Mouse (Mus musculus): ENCODE results near the gene Flvcr2.

The Flvcr2 gene

DNA sequence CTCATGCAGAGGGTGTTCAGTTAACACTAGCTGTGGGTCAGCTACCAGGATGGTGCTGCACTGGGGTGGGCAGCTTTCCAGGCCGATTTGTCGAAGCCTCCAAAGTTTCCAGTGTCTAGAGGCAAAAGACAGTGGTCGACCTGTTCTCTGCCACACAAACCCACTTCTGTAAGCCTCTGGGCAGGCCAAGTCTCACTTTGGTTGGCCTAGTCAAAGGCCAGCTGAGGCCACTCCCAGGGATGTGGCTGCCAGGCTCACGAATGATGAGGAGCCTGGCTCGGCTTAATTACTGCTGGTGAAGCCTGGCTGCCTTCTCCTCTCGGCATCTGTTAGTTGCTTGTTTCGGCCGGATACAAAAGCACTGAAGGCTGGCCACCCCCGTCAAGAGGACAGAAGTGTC is 53.7 kb downstream of the Flvcr2 start:
- DNase-seq, result no peak

GRCm38 (mm10) chr12:85809726-85810125 is 63.4 kb downstream of the Flvcr2 start:
- DNase-seq, result no peak

DNA sequence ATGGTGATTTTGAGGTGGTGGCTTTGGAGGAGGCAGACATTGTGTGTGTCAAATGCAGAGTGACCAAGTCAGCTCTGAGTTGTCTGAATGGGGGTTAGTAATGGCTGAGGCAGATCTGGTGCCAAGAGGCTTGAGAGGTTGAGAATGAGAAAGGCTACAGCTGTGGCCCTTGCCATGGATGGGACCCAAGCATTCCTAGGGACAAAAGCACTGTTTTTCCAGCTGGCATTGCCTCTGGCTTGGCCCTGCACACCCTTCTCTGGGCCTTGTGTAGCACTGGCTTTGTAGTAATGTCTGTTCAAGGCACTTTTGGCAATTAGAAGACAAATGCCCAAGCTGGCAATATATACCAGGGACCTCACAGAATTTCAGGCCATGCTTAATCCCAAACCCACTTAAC is 64.6 kb downstream of the Flvcr2 start:
- no peak for DNase-seq

DNA sequence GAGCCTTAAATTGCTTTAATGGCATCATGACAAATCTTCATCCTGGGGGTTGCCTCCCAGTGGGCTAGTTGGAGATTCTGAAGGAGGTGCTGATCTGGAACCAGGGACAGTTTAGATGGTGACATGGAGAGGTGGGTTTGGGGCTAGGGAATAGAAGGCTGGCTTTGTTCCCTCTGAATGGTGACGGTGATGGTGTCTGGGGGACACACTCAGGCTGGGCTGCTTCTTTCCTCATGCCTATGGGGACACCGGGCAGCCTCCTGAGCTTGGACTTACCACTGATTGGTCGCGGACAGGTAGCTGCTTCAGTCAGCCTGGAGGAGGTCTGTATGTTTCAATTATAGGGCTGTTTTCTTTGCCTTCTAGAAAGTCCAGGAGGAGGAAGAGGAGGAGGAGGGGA is 65.3 kb downstream of the Flvcr2 start:
- no peak for DNase-seq

GRCm38 (mm10) chr12:85813599-85813998 is 67.3 kb downstream of the Flvcr2 start:
- peak; percentile 76 for DNase-seq

DNA sequence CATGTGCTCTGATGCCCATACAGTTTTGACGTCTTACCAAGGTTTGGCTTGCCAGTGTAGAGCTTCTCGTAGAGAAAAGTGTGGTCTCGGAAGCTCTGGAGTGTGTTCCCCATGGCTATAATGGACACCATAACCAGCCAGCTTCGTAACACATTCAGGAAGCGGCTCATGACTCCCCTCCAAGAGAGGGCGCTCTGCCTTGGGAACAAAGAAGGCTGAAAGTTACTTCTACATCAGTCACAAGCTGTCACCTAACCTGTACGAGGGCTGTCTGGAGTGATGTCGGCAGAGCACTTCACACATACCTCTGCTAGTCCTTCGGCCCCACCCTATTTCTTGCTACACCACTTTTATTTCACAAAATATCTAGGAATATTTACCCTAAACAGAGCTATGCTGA is 75.7 kb downstream of the Flvcr2 start:
- DNase-seq, result no peak

DNA sequence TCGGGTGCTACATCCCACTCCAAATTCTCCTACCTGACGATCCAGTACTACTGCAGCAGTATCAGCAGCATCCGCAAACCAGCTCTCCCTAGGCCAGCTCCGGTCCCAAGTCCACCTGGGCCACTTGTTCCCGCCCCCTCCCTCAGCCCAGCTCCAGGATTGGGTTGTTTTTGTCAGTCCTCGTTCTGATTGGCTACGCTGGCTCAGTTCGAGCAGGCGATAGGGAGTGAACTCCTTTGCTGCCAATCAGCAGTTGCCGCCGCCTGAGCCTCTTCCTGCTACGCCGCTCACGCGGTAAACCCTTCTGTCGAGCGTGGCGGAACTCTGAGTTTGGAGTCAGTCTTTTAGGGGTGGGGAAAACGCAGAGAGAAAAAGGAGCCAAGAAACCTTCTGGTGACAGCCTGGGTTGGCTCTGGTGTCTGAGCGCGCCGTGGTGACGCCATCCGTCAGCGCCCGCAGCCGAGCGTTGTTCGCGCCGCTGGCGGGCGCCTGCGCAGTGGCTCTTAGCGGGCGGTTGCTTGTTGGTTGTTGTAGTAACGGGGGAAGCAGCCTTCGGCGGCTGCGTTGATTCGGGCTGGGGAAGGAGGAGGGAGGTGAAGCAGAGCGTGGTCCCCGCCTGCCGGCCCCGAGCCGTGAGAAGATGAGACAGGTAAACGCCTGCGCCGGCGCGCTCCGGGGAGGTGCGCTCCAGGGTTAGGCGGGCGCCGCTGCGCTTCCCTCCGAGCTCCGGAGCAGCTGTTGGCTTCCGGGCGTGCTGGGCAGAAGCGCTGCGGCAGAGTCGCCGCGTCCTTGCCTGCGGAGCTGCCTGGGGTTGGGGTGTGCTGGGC is 78.3 kb downstream of the Flvcr2 start, which contains the start of the genes Erg28 and Ttll5:
Gene Erg28 (minus strand): TSS at position 113 of the 827 bp plus-strand sequence.
Gene Ttll5 (plus strand): TSS at position 222 of the 827 bp plus-strand sequence.
- peak; percentile 96 for DNase-seq

GRCm38 (mm10) chr12:85825361-85825760 is 79.0 kb downstream of the Flvcr2 start:
- DNase-seq, result no peak

- no peak for DNase-seq
Measured at GRCm38 (mm10) chr12:85825822-85826221, 79.5 kb downstream of the Flvcr2 start.

DNA sequence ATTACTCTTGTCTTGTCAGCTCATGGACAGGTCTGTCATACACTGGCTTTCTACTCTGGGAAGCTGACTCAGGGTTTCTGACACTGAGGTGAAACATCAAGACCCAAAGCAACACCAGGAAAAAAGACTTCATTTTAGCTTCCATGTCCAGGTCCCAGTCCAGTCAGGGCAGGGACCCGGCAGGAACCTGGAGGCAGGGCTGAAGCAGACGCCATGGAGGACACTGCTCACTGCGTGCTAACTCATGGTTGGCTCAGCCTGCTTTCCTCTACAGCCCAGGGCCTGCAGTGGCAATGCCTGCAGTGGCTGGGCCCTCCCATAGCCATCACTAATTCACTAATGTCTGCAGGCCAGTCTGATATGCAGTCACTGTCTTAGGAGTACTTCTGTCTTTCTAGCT is 82.5 kb downstream of the Flvcr2 start:
- no peak for DNase-seq

DNA sequence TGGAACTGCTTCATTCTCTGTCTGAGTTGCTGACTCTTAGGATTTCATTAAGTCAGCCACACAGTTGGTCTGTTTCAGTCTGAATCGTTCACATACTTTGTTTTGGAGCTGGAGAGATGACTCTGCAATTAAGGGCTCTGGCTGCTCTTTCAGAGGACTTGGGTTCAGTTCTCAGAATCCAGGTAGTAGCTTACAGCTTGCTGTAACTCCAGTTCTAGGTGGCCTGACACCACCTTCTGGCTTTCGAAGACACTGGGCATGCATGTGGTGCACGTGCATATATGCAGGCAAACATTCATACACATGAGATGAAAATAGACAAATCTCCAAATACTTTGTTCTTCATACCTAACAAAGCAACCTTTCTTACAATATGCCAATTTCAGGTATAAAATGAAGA is 83.5 kb downstream of the Flvcr2 start:
- DNase-seq, result no peak

DNA sequence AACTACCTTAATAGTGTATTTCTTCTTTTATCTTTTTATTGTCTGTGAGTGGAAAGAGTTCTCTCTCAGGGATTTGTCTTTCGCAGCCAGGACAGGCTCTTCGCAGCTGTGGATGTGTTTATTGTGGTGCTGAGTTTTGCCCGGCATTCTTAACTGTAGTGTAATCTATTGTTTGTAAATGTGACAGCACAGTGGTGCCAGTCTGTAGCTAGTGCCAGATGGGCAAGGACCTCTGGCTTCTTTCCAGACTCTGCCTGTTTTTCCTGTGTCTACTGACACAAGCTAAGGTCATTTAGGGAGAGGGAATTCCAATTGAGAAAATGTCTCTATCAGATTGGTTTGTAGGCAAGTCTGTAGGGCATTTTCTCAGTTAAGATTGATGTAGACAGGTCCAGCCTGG is 84.4 kb downstream of the Flvcr2 start:
- DNase-seq, result no peak

GRCm38 (mm10) chr12:85834543-85834942 is 88.2 kb downstream of the Flvcr2 start:
- no peak for DNase-seq

GRCm38 (mm10) chr12:85837765-85838164 is 91.4 kb downstream of the Flvcr2 start:
- DNase-seq, result no peak

DNA sequence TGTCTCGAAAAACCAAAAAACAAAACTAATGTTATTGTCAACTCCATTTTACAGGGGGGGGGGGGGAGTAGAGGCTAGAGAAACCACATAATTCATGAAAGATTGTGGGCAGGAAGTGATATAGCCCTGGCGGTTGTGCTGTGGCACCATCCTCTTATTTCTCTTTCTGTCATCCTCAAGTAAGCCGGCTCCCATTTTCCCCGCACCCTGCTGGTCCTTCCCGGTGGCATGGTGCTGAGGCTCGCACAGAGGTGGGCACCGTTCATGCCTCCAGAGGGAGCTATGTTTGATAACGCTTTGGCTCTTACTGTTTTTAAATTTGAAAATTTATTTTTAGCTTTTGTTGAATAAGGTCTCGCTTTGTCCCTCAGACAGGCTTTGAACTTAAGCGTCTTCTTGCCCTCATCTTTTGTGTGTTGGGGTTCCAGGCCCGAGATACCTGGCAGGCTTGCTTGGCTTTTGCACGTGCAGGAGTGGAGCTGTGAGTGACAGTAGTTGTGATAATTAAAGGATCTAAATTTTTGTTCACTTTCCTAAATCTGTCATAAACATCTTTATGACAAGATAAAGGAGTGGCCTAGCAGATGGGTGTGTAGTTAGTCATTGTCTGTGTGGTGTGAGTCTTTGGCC is 93.1 kb downstream of the Flvcr2 start:
- DNase-seq, result no peak

- DNase-seq, result peak; percentile 61
Measured at GRCm38 (mm10) chr12:85848164-85848958, 102.0 kb downstream of the Flvcr2 start.

GRCm38 (mm10) chr12:85850661-85851060 is 104.3 kb downstream of the Flvcr2 start:
- no peak for DNase-seq

DNA sequence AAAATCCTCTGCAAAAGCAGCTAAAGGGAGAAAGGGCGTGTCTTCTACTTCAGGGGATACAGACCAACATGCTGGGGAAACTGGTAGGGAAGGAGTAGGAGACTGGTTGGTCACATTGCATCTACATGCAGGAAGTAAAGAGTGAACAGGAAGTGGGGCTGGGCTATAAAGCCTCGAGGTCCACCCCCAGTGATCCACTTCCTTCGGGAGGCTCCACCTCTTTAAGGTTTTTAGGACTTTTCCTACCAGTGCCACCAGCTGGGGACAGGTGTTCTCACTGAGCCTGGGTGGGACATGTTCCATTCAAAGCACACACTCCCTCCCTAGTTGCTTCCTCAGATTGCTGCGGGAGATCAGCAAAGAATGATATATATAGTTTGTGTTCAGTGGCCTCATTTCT is 107.5 kb downstream of the Flvcr2 start:
- DNase-seq, result no peak

DNA sequence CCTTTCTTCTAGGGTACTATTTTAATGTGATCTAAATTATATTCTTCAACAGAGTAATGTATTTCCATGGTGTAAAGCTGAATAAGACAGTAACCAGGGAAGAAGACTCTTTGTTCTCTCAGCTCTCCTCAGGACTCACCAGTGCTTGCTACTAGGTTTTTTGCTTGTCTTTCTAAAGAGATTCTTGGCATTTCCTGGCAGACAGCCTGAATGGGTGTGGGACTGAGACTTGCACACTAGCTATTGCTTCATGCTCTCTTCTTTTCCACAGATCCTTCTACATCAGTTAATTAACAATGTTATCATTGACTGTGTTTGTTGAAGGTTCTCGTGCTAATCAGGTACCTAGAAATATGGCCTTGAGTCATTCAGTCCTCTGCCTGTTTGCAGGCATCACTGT is 107.9 kb downstream of the Flvcr2 start:
- DNase-seq, result peak; percentile 22

DNA sequence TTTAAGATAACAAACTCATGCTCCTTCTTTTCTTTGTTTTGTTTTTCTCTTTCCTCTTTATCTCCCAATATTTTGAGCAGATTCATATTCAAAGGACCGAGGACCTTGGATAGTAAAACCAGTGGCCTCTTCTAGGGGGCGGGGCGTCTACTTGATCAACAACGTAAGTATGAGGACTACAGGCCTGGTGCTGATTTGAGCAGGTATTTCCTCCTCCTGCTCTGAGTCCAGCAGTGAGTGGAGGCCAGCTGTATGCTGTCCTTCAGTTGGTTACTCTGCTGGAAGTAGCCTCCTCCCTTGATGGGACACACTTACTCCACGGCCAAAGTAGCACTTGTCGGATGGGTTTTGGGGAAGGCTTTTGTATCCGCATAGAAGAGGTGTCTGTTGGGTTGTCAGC is 111.0 kb downstream of the Flvcr2 start:
- DNase-seq, result no peak

DNA sequence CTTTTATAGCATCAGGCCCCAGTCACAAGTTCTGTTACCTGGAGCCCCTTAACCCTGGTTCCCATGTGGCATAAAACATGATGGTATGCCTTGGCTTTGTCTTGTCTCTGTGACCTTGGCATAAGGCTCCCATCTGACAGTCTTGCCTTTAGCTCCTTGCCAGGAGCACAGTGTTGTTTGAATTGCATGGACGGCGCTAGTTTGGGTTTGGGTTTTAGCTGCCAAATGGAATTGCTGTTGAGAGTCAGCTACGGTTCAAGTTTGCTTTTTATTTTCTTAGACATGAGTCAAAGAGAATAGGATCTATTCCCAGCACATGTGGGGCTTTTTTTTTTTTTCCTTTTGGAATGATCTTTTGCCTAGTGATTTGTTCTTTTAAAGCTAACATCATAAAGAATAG is 112.8 kb downstream of the Flvcr2 start:
- DNase-seq, result no peak

DNA sequence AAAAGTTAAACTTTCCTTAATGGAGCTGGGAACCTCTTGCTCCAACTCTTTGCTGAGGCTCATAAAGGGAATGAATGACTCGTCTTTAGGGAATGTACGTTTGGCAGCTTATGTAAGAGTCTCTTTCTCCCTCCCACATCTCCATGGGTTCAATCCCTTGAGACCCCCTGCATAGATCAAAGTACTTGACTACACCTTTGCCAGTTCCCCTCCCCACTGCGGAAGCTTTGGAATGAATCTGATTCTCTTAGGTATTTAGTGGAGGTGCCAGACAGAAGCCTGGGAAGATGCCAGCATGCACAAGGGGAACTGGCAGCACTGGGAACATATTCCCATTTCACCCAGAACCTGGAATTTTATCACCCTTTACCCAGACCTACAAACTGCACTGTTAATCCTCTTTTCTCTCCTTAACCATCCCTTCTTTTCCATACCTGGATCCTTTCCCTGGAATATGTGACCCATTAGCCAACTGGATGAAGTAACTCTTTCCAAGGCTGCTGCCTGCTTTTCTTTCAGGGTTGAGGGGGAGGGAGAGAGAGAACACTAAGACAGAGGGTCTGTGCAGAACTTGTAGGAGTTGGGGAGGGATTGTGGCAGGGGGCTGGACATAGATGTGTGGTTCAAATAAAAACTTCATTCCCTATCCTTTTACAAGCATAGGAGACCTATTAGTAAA is 113.3 kb downstream of the Flvcr2 start:
- no peak for DNase-seq

DNA sequence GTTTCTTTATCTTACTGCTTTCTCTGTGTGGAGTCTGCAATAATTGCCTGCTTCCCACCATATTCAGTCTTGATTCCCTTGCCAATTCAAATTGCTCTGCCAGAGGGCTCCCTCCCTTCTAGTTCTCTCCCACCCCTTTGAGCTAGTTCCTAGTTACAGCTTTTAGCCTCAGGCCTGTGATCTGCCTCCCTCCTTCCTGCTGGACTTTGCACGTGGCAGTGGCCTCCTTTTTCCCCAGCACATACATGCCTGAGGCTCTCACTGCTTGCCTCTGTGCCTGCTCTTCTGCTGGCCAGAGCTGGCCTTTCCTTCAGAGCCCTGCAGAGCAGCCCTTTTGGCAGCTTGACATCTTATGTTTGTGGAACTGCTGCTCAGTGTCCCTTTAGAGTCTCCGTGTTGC is 116.2 kb downstream of the Flvcr2 start:
- peak; percentile 46 for DNase-seq

Measured in kidney, postnatal 10 days (tissue).